Mouse (Mus musculus) midbrain, embryonic 12.5 days (tissue): ENCODE measurements around the gene Txndc11. TPM values are rescaled to one million over a fixed set of nuclear protein-coding genes. Genes with fewer than 3 reads are reported as not detected.
"Not testable (repeated sequence)": the region's sequence is repeated elsewhere in the genome, so short reads cannot be mapped to it uniquely, and the experiment has no call there.

Experiments
- ATAC-seq: fragments of 200-750 bp; cut with Nextera tagmentation; 2 replicates; pipeline ENCODE4 v1.8.0; 2017; ENCODE audit warnings: low read depth, moderate TSS enrichment, moderate library complexity; ENCODE audit not compliant: low FRiP score
- H3K27ac ChIP-seq: fragments of 300-500 bp; sonication (generic); replicated peaks from 2 replicates; pipeline ENCODE4 v1.5.1; 2016; ENCODE audit warnings: mild to moderate bottlenecking
- H3K27me3 ChIP-seq: fragments of 300-500 bp; sonication (generic); 2 replicates; pipeline ENCODE4 v1.6.1; 2016; ENCODE audit warnings: mild to moderate bottlenecking
- H3K36me3 ChIP-seq: fragments of 300-500 bp; sonication (generic); 2 replicates; pipeline ENCODE4 v1.6.1; 2016
- H3K4me1 ChIP-seq: fragments of 300-500 bp; sonication (generic); 2 replicates; pipeline ENCODE4 v1.6.1; 2016
- H3K4me2 ChIP-seq: fragments of 300-500 bp; sonication (generic); replicated peaks from 2 replicates; pipeline ENCODE4 v1.6.1; 2016; ENCODE audit warnings: mild to moderate bottlenecking, moderate library complexity
- H3K4me3 ChIP-seq: fragments of 300-500 bp; sonication (generic); 2 replicates; pipeline ENCODE4 v1.5.1; 2016; ENCODE audit warnings: mild to moderate bottlenecking
- H3K9ac ChIP-seq: fragments of 300-500 bp; sonication (generic); replicated peaks from 2 replicates; pipeline ENCODE4 v1.6.1; 2016; ENCODE audit warnings: mild to moderate bottlenecking, moderate library complexity
- H3K9me3 ChIP-seq: fragments of 300-500 bp; sonication (generic); 2 replicates; pipeline ENCODE4 v1.6.1; 2016; ENCODE audit warnings: mild to moderate bottlenecking
- WGBS: fragments of 180-500 bp; shearing (Covaris S2); methylation state at CpG from one replicate; pipeline ENCODE4 v1.1.7; 2016; 5-methylcytosine and 5-hydroxymethylcytosine counted together
- polyA plus RNA-seq: library from polyadenylated mRNA; unstranded; fragments of >200 nt; fragmentation: Nextera tagmentation; extraction: Ambion mirVana; gene quantifications from 2 replicates; pipeline ENCODE4 v1.2.1, GENCODE M21; 2016

Gene Txndc11
- polyA plus RNA-seq, 1 experiment from 2014 or later: 30.5 TPM

- H3K27me3 ChIP-seq: no peaks in the 10 kb centered on the region
- no peaks in the 10 kb centered on the region for H3K9me3 ChIP-seq
- H3K27ac ChIP-seq: no peak overlapping the region
- ATAC-seq: no peak
- H3K4me2 ChIP-seq: no peak overlapping the region
- no peak overlapping the region for H3K9ac ChIP-seq
- H3K36me3 ChIP-seq: peaks cover 66% of the 10 kb centered on the region
- no peak overlapping the region for H3K4me3 ChIP-seq
- no peaks in the 10 kb centered on the region for H3K4me1 ChIP-seq
Measured at GRCm38 (mm10) chr16:11154500-11154899, 20.1 kb upstream of the Txndc11 start.

- WGBS: 18% methylated on average over 56 of the region's 56 CpGs
- H3K36me3 ChIP-seq: peaks cover 52% of the 10 kb centered on the region
- H3K27ac ChIP-seq: not testable (repeated sequence)
Measured at GRCm38 (mm10) chr16:11143706-11144483, 9.4 kb upstream of the Txndc11 start.

GRCm38 (mm10) chr16:11133476-11134347, 738 bp downstream of the Txndc11 start:
- Histone ChIP-seq H3K4me1 (peaks cover 23% of the 10 kb centered on the region), H3K27me3 (no peaks in the 10 kb centered on the region), H3K4me2 (peak overlapping the region; percentile 69), H3K4me3 (peak overlapping the region; percentile 90), H3K9ac (peak overlapping the region; percentile 92), H3K36me3 (peaks cover 9% of the 10 kb centered on the region), H3K27ac (peak overlapping the region; percentile 80), H3K9me3 (no peaks in the 10 kb centered on the region)
- under 1% methylated on average over 34 of the region's 34 CpGs for whole genome bisulfite sequencing
- ATAC-seq: no peak

More at GRCm38 (mm10) chr16:11143706-11144483, 9.4 kb upstream of the Txndc11 start:
- H3K27me3 ChIP-seq, H3K9ac ChIP-seq, H3K9me3 ChIP-seq, H3K4me1 ChIP-seq, H3K4me2 ChIP-seq, H3K4me3 ChIP-seq, ATAC-seq: not testable (repeated sequence)

- Histone ChIP-seq H3K27ac (no peak overlapping the region), H3K4me1 (peaks cover 23% of the 10 kb centered on the region), H3K4me2 (peak overlapping the region; percentile 69), H3K9ac (peak overlapping the region; percentile 92; the same call in 1 of the 2 replicates), H3K4me3 (peak overlapping the region; percentile 90), H3K36me3 (peaks cover 14% of the 10 kb centered on the region), H3K27me3 (no peaks in the 10 kb centered on the region), H3K9me3 (no peaks in the 10 kb centered on the region)
- WGBS: 27% methylated on average over 2 of the region's 2 CpGs
- no peak for ATAC-seq
Measured at GRCm38 (mm10) chr16:11132839-11133238, 1.6 kb downstream of the Txndc11 start.

- no peaks in the 10 kb centered on the region for H3K9me3 ChIP-seq
- H3K27me3 ChIP-seq: no peaks in the 10 kb centered on the region
- peaks cover 21% of the 10 kb centered on the region; the same call in 1 of the 2 replicates for H3K36me3 ChIP-seq
- H3K9ac ChIP-seq: no peak overlapping the region
- WGBS: 91% methylated on average over 11 of the region's 11 CpGs
- H3K4me2 ChIP-seq: no peak overlapping the region
- no peak overlapping the region for H3K27ac ChIP-seq
- H3K4me3 ChIP-seq: no peak overlapping the region
- H3K4me1 ChIP-seq: peaks cover 14% of the 10 kb centered on the region
- no peak for ATAC-seq
Measured at GRCm38 (mm10) chr16:11128301-11128700, 6.1 kb downstream of the Txndc11 start.

- no peaks in the 10 kb centered on the region for H3K4me1 ChIP-seq
- no peak overlapping the region for H3K27ac ChIP-seq
- H3K36me3 ChIP-seq: peaks cover 33% of the 10 kb centered on the region; the same call in 1 of the 2 replicates
- no peak overlapping the region for H3K4me3 ChIP-seq
- no peak for ATAC-seq
- no peaks in the 10 kb centered on the region for H3K9me3 ChIP-seq
- H3K27me3 ChIP-seq: no peaks in the 10 kb centered on the region
- 85% methylated on average over 2 of the region's 2 CpGs for WGBS
- no peak overlapping the region for H3K9ac ChIP-seq
- no peak overlapping the region for H3K4me2 ChIP-seq
Measured at GRCm38 (mm10) chr16:11125371-11125770, 9.1 kb downstream of the Txndc11 start.

- H3K4me3 ChIP-seq: no peak overlapping the region
- ATAC-seq: no peak
- H3K9me3 ChIP-seq: no peaks in the 10 kb centered on the region
- H3K9ac ChIP-seq: no peak overlapping the region
- no peak overlapping the region for H3K4me2 ChIP-seq
- H3K36me3 ChIP-seq: peaks cover 38% of the 10 kb centered on the region; the same call in 1 of the 2 replicates
- H3K4me1 ChIP-seq: no peaks in the 10 kb centered on the region
- H3K27me3 ChIP-seq: no peaks in the 10 kb centered on the region
- 91% methylated on average over 1 of the region's 1 CpGs for WGBS
- H3K27ac ChIP-seq: no peak overlapping the region
Measured at GRCm38 (mm10) chr16:11124110-11124509, 10.3 kb downstream of the Txndc11 start.

GRCm38 (mm10) chr16:11122625-11123024, 11.8 kb downstream of the Txndc11 start:
- Histone ChIP-seq H3K27me3 (no peaks in the 10 kb centered on the region), H3K4me2 (no peak overlapping the region), H3K9ac (no peak overlapping the region), H3K36me3 (peaks cover 30% of the 10 kb centered on the region; the same call in 1 of the 2 replicates), H3K9me3 (no peaks in the 10 kb centered on the region), H3K4me3 (no peak overlapping the region), H3K4me1 (no peaks in the 10 kb centered on the region), H3K27ac (no peak overlapping the region)
- 93% methylated on average over 2 of the region's 2 CpGs for WGBS
- no peak for ATAC-seq

- H3K27ac ChIP-seq: no peak overlapping the region
- H3K9me3 ChIP-seq: no peaks in the 10 kb centered on the region
- peaks cover 4% of the 10 kb centered on the region; the same call in 1 of the 2 replicates for H3K36me3 ChIP-seq
- no peaks in the 10 kb centered on the region for H3K27me3 ChIP-seq
- no peaks in the 10 kb centered on the region for H3K4me1 ChIP-seq
- no peak overlapping the region for H3K4me2 ChIP-seq
- no peak overlapping the region for H3K9ac ChIP-seq
- no peak for ATAC-seq
- WGBS: 80% methylated on average over 4 of the region's 4 CpGs
- no peak overlapping the region for H3K4me3 ChIP-seq
Measured at GRCm38 (mm10) chr16:11109198-11109740, 25.2 kb downstream of the Txndc11 start.

GRCm38 (mm10) chr16:11104905-11105304, 29.5 kb downstream of the Txndc11 start:
- Histone ChIP-seq H3K9me3 (no peaks in the 10 kb centered on the region), H3K27ac (no peak overlapping the region), H3K4me1 (no peaks in the 10 kb centered on the region), H3K27me3 (no peaks in the 10 kb centered on the region), H3K36me3 (peaks cover 7% of the 10 kb centered on the region), H3K4me3 (no peak overlapping the region), H3K4me2 (no peak overlapping the region), H3K9ac (no peak overlapping the region)
- ATAC-seq: no peak
- 86% methylated on average over 1 of the region's 1 CpGs for WGBS

GRCm38 (mm10) chr16:11097301-11097700, 37.1 kb downstream of the Txndc11 start:
- no peaks in the 10 kb centered on the region for H3K36me3 ChIP-seq
- H3K9ac ChIP-seq: no peak overlapping the region
- H3K4me1 ChIP-seq: no peaks in the 10 kb centered on the region
- no peak for ATAC-seq
- no peak overlapping the region for H3K4me2 ChIP-seq
- H3K4me3 ChIP-seq: no peak overlapping the region
- H3K9me3 ChIP-seq: no peaks in the 10 kb centered on the region
- no peaks in the 10 kb centered on the region for H3K27me3 ChIP-seq
- 91% methylated on average over 3 of the region's 3 CpGs for WGBS
- H3K27ac ChIP-seq: no peak overlapping the region
